Mouse (Mus musculus) neural tube, embryonic 14.5 days (tissue): Measurements from ENCODE around the gene Ythdc1. TPM values are rescaled to one million over a fixed set of nuclear protein-coding genes. Genes with fewer than 3 reads are reported as not detected.
"Not testable (repeated sequence)": the region's sequence is repeated elsewhere in the genome, so short reads cannot be mapped to it uniquely, and the experiment has no call there.

Experiments
- ATAC-seq: fragments of 200-750 bp; cut with Nextera tagmentation; 2 replicates; pipeline ENCODE4 v1.8.0; 2017; ENCODE audit warnings: low read depth, mild to moderate bottlenecking, moderate TSS enrichment, moderate library complexity
- H3K27ac ChIP-seq: fragments of 300-500 bp; sonication (generic); 2 replicates; pipeline ENCODE4 v1.5.1; 2014; ENCODE audit warnings: low read depth, mild to moderate bottlenecking, control low read depth, low read length, moderate library complexity, mixed read lengths
- H3K27me3 ChIP-seq: fragments of 300-500 bp; sonication (generic); 2 replicates; pipeline ENCODE4 v1.6.1; 2014; ENCODE audit warnings: low read length; ENCODE audit not compliant: control insufficient read depth, insufficient read depth
- H3K36me3 ChIP-seq: fragments of 300-500 bp; sonication (generic); 2 replicates; pipeline ENCODE4 v1.6.1; 2014; ENCODE audit warnings: low read length, mixed read lengths; ENCODE audit not compliant: control insufficient read depth, insufficient read depth
- H3K4me1 ChIP-seq: fragments of 300-500 bp; sonication (generic); 2 replicates; pipeline ENCODE4 v1.6.1; 2014; ENCODE audit warnings: low read length; ENCODE audit not compliant: control insufficient read depth, insufficient read depth
- H3K4me2 ChIP-seq: fragments of 300-500 bp; sonication (generic); 2 replicates; pipeline ENCODE4 v1.6.1; 2014; ENCODE audit warnings: mild to moderate bottlenecking, low read depth, low read length, control low read depth
- H3K4me3 ChIP-seq: fragments of 300-500 bp; sonication (generic); 2 replicates; pipeline ENCODE4 v1.5.1; 2014; ENCODE audit warnings: low read depth, low read length, control low read depth, mixed read lengths
- H3K9ac ChIP-seq: fragments of 300-500 bp; sonication (generic); replicated peaks from 2 replicates; pipeline ENCODE4 v1.6.1; 2014; ENCODE audit warnings: low read depth, mild to moderate bottlenecking, control low read depth, low read length, mixed read lengths
- H3K9me3 ChIP-seq: fragments of 300-500 bp; sonication (generic); 2 replicates; pipeline ENCODE4 v1.6.1; 2016; ENCODE audit warnings: low read length; ENCODE audit not compliant: control insufficient read depth
- WGBS: fragments of 180-500 bp; shearing (Covaris S2); extraction: QIAGEN DNeasy Blood & Tissue Kit; methylation state at CpG from one replicate; pipeline ENCODE4 v1.1.7; 2014; 5-methylcytosine and 5-hydroxymethylcytosine counted together
- polyA plus RNA-seq: library from polyadenylated mRNA; unstranded; fragments of >200 nt; fragmentation: Nextera tagmentation; extraction: Ambion mirVana; gene quantifications from 2 replicates; pipeline ENCODE4 v1.2.1, GENCODE M21; 2014

Ythdc1 gene
- polyA plus RNA-seq, 1 experiment from 2014 or later = 44.6 TPM

DNA sequence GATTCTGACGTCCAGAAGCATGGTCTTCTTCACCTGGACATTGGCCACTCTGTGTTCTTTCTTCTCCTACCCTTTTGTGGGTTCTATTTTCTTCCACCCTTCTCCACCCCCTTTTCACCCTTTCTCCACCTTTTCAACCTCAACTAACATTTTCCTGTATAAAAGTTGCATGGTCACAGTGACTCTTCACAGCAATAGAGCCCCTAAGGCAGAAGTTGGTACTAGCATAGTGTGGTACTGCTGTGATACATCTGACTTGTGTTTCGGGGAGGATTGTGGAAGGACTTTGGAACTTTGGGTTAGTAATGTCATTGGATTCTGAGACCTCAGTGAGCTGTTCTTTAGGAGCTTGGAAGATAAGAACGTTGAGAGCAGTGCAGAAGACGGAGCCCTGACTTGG, 11.8 kb upstream of the Ythdc1 start:
- WGBS = 81% methylated on average over 4 of the region's 4 CpGs
- H3K27ac ChIP-seq = no peak overlapping the region
- H3K4me3 ChIP-seq = no peak overlapping the region
- no peak for ATAC-seq
- no peaks in the 10 kb centered on the region for H3K4me1 ChIP-seq
- no peaks in the 10 kb centered on the region for H3K9me3 ChIP-seq
- H3K4me2 ChIP-seq = no peak overlapping the region
- no peaks in the 10 kb centered on the region for H3K27me3 ChIP-seq
- no peaks in the 10 kb centered on the region for H3K36me3 ChIP-seq
- H3K9ac ChIP-seq = no peak overlapping the region

DNA sequence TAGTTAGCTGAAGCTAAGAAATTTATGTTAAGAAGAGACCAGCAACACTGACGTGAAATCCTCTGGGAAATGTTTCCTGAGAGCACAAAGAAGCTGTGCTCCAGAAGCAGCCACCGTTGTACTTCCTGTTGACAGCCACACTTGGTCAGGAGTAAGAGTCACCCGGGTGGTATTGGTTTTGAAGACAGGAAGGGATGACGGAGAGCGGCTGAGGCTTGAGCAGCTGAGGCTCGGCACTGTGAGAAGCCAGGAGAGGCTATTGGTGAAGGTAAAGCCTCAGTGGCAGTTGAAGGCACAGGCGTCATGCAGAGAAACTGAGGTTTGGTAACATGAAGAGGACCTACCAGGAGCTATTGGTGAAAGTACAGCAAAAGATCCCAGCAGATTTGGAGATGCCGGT, 11.2 kb upstream of the Ythdc1 start:
- ATAC-seq = no peak
- no peak overlapping the region for H3K27ac ChIP-seq

DNA sequence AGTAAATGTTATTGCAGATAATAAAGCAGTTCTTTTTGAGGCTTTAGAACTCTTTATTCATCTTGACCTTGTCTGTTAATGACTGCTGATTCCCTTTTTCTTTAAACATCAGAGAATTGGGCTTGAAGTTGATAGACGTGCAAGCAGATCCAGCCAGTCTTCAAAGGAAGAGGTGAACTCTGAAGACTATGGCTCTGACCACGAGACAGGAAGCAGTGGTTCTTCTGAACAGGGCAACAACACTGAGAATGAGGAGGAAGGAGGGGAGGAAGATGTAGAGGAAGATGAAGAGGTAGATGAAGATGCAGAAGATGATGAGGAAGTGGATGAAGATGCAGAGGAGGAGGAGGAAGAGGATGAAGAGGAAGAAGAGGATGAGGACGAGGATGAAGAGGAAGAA, 12.8 kb downstream of the Ythdc1 start:
- no peak overlapping the region for H3K4me3 ChIP-seq
- H3K36me3 ChIP-seq = peaks cover 22% of the 10 kb centered on the region; the same call in 1 of the 2 replicates
- H3K27ac ChIP-seq = no peak overlapping the region
- H3K9ac ChIP-seq = no peak overlapping the region
- H3K27me3 ChIP-seq = no peaks in the 10 kb centered on the region
- H3K4me1 ChIP-seq = no peaks in the 10 kb centered on the region
- H3K9me3 ChIP-seq = no peaks in the 10 kb centered on the region
- ATAC-seq = no peak
- H3K4me2 ChIP-seq = no peak overlapping the region
- WGBS = 71% methylated on average over 3 of the region's 3 CpGs

More for the DNA sequence above, 11.2 kb upstream of the Ythdc1 start:
- Histone ChIP-seq H3K9me3 (no peaks in the 10 kb centered on the region), H3K4me2 (no peak overlapping the region), H3K9ac (no peak overlapping the region), H3K4me3 (no peak overlapping the region), H3K27me3 (no peaks in the 10 kb centered on the region), H3K36me3 (no peaks in the 10 kb centered on the region), H3K4me1 (no peaks in the 10 kb centered on the region)
- WGBS = 76% methylated on average over 8 of the region's 8 CpGs

GRCm38 (mm10) chr5:86836378-86836777, 32.4 kb downstream of the Ythdc1 start:
- not testable (repeated sequence) for H3K9ac ChIP-seq, H3K27me3 ChIP-seq, ATAC-seq, H3K9me3 ChIP-seq, H3K27ac ChIP-seq, H3K4me1 ChIP-seq, H3K4me2 ChIP-seq, H3K4me3 ChIP-seq
- 93% methylated on average over 4 of the region's 4 CpGs for WGBS
- H3K36me3 ChIP-seq = peaks cover 11% of the 10 kb centered on the region

DNA sequence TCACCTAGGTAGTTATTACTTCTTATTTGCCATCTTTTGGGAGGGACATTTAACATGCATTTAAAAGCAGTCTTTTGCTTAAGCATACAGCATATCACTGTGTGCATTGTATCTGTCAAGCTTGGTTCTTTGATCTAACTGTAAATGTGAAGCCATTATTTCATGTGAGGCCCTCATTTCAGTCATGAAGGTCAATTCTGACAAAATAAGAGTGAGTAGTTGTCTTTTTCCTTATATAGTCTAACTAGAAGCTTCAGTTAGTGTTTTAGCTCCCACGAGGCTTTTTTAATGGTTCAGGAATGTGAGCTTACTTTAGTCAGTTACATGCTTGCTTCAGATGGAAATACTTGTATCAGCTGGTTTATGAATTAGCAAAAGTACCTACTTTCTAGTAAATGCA, 34.1 kb downstream of the Ythdc1 start:
- H3K9ac ChIP-seq = no peak overlapping the region
- no peak for ATAC-seq

GRCm38 (mm10) chr5:86839472-86839871, 35.5 kb downstream of the Ythdc1 start:
- Histone ChIP-seq H3K4me2 (no peak overlapping the region), H3K4me3 (no peak overlapping the region), H3K9ac (no peak overlapping the region), H3K4me1 (no peaks in the 10 kb centered on the region), H3K27me3 (no peaks in the 10 kb centered on the region), H3K36me3 (peaks cover 8% of the 10 kb centered on the region), H3K27ac (no peak overlapping the region), H3K9me3 (no peaks in the 10 kb centered on the region)
- 87% methylated on average over 1 of the region's 1 CpGs for WGBS
- no peak for ATAC-seq

More for the DNA sequence above, 34.1 kb downstream of the Ythdc1 start:
- Histone ChIP-seq H3K36me3 (peaks cover 11% of the 10 kb centered on the region), H3K27ac (no peak overlapping the region), H3K4me3 (no peak overlapping the region), H3K4me2 (no peak overlapping the region), H3K9me3 (no peaks in the 10 kb centered on the region), H3K27me3 (no peaks in the 10 kb centered on the region), H3K4me1 (no peaks in the 10 kb centered on the region)
- 87% methylated on average over 1 of the region's 1 CpGs for WGBS

DNA sequence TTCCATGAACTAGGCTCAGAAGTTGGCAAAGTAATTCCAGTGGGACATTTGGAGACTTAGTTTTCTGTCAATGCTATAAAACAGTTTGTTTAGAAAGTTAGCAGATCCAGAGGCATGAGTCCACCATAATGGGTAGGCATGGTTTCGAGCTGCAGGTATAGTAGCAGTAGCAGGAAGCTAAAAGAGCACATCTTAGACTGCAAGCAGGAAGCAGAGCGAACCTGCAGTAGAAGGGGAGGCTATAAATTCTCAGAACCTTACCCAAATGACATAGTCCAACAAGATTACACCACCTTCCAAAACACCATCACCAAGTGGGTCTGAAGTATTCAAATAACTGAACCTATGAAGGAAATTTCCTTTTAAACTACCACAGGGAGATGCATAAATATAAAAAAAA, 36.2 kb downstream of the Ythdc1 start:
- H3K27me3 ChIP-seq = no peaks in the 10 kb centered on the region
- no peak overlapping the region for H3K9ac ChIP-seq
- H3K4me3 ChIP-seq = no peak overlapping the region
- H3K27ac ChIP-seq = no peak overlapping the region
- ATAC-seq = no peak
- peaks cover 8% of the 10 kb centered on the region for H3K36me3 ChIP-seq
- H3K9me3 ChIP-seq = no peaks in the 10 kb centered on the region
- H3K4me1 ChIP-seq = no peaks in the 10 kb centered on the region
- no peak overlapping the region for H3K4me2 ChIP-seq
- WGBS = 91% methylated on average over 2 of the region's 2 CpGs

GRCm38 (mm10) chr5:86841261-86841660, 37.2 kb downstream of the Ythdc1 start:
- H3K4me3 ChIP-seq, H3K4me2 ChIP-seq, H3K27ac ChIP-seq: not testable (repeated sequence)

DNA sequence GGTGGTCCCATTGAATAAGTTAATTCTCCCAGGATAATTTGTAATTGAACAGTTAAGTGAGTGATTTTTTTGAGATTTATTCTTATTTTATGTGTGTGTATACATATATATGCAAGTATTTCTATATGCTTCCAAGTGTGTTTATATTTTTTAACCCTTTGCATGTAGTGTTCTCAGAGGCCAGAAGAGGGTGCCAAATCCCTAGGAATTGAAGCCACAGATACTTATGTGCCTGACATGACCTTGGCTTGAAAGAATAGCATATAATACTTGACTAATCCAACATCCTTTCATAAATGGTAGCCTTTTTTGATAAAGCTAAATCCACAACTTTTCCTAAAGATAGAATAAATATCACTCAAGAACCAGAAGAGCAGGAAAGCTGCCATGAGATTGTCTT, 46.1 kb downstream of the Ythdc1 start:
- Histone ChIP-seq H3K27ac (no peak overlapping the region), H3K4me3 (no peak overlapping the region), H3K4me2 (no peak overlapping the region), H3K9ac (no peak overlapping the region), H3K36me3 (no peaks in the 10 kb centered on the region), H3K4me1 (no peaks in the 10 kb centered on the region), H3K9me3 (no peaks in the 10 kb centered on the region), H3K27me3 (no peaks in the 10 kb centered on the region)
- ATAC-seq = no peak

More at GRCm38 (mm10) chr5:86841261-86841660, 37.2 kb downstream of the Ythdc1 start:
- not testable (repeated sequence) for ATAC-seq, H3K4me1 ChIP-seq, H3K9me3 ChIP-seq, H3K9ac ChIP-seq, H3K36me3 ChIP-seq, H3K27me3 ChIP-seq

DNA sequence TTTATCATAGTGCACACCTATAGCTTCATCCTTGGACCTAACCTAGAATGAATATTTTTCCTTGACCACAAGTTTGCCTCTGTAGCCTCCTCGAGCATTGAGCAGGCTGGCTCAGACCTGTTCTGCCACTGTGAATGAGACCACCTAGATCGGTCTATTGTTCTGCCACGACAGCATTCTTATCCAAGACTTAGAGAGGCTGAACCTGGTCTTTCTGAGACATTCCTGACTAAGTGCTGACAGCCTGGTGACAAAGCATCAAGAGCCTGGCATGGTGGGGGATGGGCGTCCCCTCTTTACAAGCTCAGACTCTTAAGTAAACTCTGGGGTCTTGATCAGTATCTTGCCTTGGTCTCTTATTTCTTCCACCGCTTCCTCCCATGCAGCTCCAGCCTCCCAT, 47.6 kb downstream of the Ythdc1 start:
- no peak overlapping the region for H3K4me2 ChIP-seq
- H3K4me1 ChIP-seq = no peaks in the 10 kb centered on the region
- no peaks in the 10 kb centered on the region for H3K36me3 ChIP-seq
- H3K9ac ChIP-seq = no peak overlapping the region
- H3K4me3 ChIP-seq = no peak overlapping the region
- no peaks in the 10 kb centered on the region for H3K9me3 ChIP-seq
- H3K27me3 ChIP-seq = no peaks in the 10 kb centered on the region
- no peak overlapping the region for H3K27ac ChIP-seq
- WGBS = 69% methylated on average over 5 of the region's 5 CpGs
- no peak for ATAC-seq
